ENCODE assay signal across 7 mouse cellular contexts in genomic region chr8:12383979-12384890, GRCm38 (mm10). TPM values are rescaled to one million over a fixed set of nuclear protein-coding genes. Genes with fewer than 3 reads are reported as not detected.
DNase-seq lines count a peak whose midpoint lies in the region; ATAC-seq and TF ChIP-seq lines count a peak whose summit lies in the region.

No protein-coding gene starts in this region.

- intact Hi-C loops in gastrocnemius, postnatal 14 days (cut with DNase I; ENCODE audit: low total_unique reads): no loop called here

- peaks cover 30% of the 10 kb centered on the region for H3K4me1 ChIP-seq in heart, embryonic 13.5 days
- no peaks in the 10 kb centered on the region for H3K4me1 ChIP-seq in liver, embryonic 14.5 days (replicated peaks; ENCODE audit: control insufficient read depth in 2 of 2, insufficient read depth in 2 of 2, low read length in 1 of 2)

- H3K4me3 ChIP-seq in heart, embryonic 13.5 days: peak overlapping the region; percentile 42
- 0 out of 4 replicates have a peak overlapping the region, but pooled peaks of 1 of the 2 experiments have one; percentile 4 for H3K4me3 ChIP-seq in liver, embryonic 14.5 days (ENCODE audit: insufficient read depth in 1 of 2, low read depth in 2 of 2, low read length in 2 of 2)

- WGBS in heart, embryonic 13.5 days: 1% methylated on average over 34 of the region's 34 CpGs
- WGBS in liver, embryonic 14.5 days (ENCODE audit: insufficient replicate concordance): 1% methylated on average over 34 of the region's 34 CpGs

- no peaks in the 10 kb centered on the region for H3K36me3 ChIP-seq in heart, embryonic 13.5 days
- no peaks in the 10 kb centered on the region for H3K36me3 ChIP-seq in liver, embryonic 14.5 days (replicated peaks; ENCODE audit: control insufficient read depth, insufficient read depth, low read depth)

- peaks cover 100% of the 10 kb centered on the region for H3K27me3 ChIP-seq in heart, embryonic 13.5 days (replicated peaks)
- H3K27me3 ChIP-seq in liver, embryonic 14.5 days (ENCODE audit: control insufficient read depth, insufficient read depth, low read length): peaks cover 86% of the 10 kb centered on the region

- H3K4me2 ChIP-seq in heart, embryonic 13.5 days: peak overlapping the region; percentile 67
- peak overlapping the region; percentile 6; the same call in 1 of the 2 replicates for H3K4me2 ChIP-seq in liver, embryonic 14.5 days (ENCODE audit: low read depth)

- TF ChIP-seq CTCF in liver, embryonic 14.5 days (IDR thresholded peaks at IDR 0.05; ENCODE audit: low read depth): no peak

- H3K9me3 ChIP-seq in heart, embryonic 13.5 days: no peaks in the 10 kb centered on the region
- no peaks in the 10 kb centered on the region for H3K9me3 ChIP-seq in liver, embryonic 14.5 days (ENCODE audit: control insufficient read depth, low read length)

- H3K9ac ChIP-seq in heart, embryonic 13.5 days: no peak overlapping the region
- H3K9ac ChIP-seq in liver, embryonic 14.5 days (replicated peaks): no peak overlapping the region

- DNase-seq in testis, postnatal 10 days (ENCODE audit: low spot score): peak; percentile 49
- no peak for DNase-seq in testis, postnatal 14 days (ENCODE audit: low spot score)
- no peak for DNase-seq in liver, embryonic 14.5 days (ENCODE audit: low read depth in 3 of 3, low spot score in 3 of 3)
- DNase-seq in yolk sac, embryonic 10.5 days (ENCODE audit: low spot score): peak; percentile 37
- DNase-seq in natural killer cell, adult 2 months (ENCODE audit: low spot score in 2 of 2): no peak
- DNase-seq in gastrocnemius, postnatal 14 days: no peak

- no peak for ATAC-seq in heart, embryonic 13.5 days (ENCODE audit: extremely low read depth, insufficient number of reproducible peaks, low FRiP score, low TSS enrichment)
- ATAC-seq in liver, embryonic 14.5 days (ENCODE audit: insufficient read depth): no peak

- TF ChIP-seq EP300 in liver, embryonic 14.5 days (IDR thresholded peaks at IDR 0.05; ENCODE audit: low read depth): no peak

- H3K27ac ChIP-seq in heart, embryonic 13.5 days (replicated peaks): no peak overlapping the region
- H3K27ac ChIP-seq in liver, embryonic 14.5 days: no peak overlapping the region

RNA-seq across cellular contexts. Expression of gene Sox1, which starts 10.9 kb away (rescaled TPM):
- polyA plus RNA-seq in heart, embryonic 13.5 days (2015; fragmentation: Nextera tagmentation; extraction: Ambion mirVana): not detected in 2 replicates
- 0.06 TPM in 1 of 2 replicates, not detected in the other for polyA plus RNA-seq in liver, embryonic 14.5 days (2012; rRNA removed)
- polyA plus RNA-seq in liver, embryonic 14.5 days (2014; fragmentation: Nextera tagmentation; extraction: Ambion mirVana): not detected in 2 replicates
- total RNA-seq in gastrocnemius, postnatal 14 days (2021): not detected

Comparison
In these comparisons a context has a peak if more than half of its experiments do, and no peak if none do; other contexts are left out.
1. DNase-seq: peak in testis, postnatal 10 days (single experiment) and yolk sac, embryonic 10.5 days (single experiment); none in testis, postnatal 14 days (single experiment), liver, embryonic 14.5 days (0 of 3), natural killer cell, adult 2 months (0 of 2) and gastrocnemius, postnatal 14 days (single experiment).